Mouse (Mus musculus): Measurements from ENCODE around the gene Cacna1g. TPM values are rescaled to one million over a fixed set of nuclear protein-coding genes. Genes with fewer than 3 reads are reported as not detected.
A peak's percentile ranks its signal among the peaks of the same experiment; 100 is the strongest.

Gene Cacna1g
- polyA plus RNA-seq, 1 experiment from 2014 or later = 10.9 TPM

DNA sequence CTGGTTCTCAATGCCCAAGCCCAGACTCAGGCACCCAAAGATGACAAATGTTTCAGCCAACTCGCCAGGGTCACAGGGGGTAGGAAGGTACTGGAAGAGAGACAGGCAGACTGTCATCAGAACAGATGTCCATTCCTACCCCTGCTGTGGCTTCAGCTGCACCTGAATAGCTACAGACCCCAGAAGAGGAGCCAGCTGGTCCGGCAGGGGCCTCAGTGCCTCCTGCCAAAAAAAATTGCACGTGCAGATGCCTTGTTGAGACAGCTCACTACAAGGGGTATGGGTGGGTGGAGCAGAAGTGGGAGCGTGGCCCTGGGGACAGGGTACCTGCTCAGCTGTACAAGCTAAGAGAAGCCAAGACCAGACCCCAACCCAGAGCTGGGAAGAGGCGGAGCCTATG lies 50.1 kb downstream of the Cacna1g start:
- H3K27me3 ChIP-seq (ENCODE audit: control insufficient read depth, insufficient read depth, low read length) = no peaks in the 10 kb centered on the region
- H3K9ac ChIP-seq (replicated peaks; ENCODE audit: low read length) = no peak overlapping the region
- H3K4me2 ChIP-seq (ENCODE audit: low read depth, low read length) = no peak overlapping the region
- no peak overlapping the region for H3K4me3 ChIP-seq (ENCODE audit: low read depth, low read length)
- H3K27ac ChIP-seq (replicated peaks; ENCODE audit: low read depth, low read length) = no peak overlapping the region
- no peak for DNase-seq (ENCODE audit: low spot score)
- H3K36me3 ChIP-seq (replicated peaks; ENCODE audit: control insufficient read depth, insufficient read depth, low read depth, low read length) = peaks cover 8% of the 10 kb centered on the region
- ATAC-seq (replicated peaks; ENCODE audit: insufficient number of reproducible peaks, low FRiP score, low TSS enrichment, low read depth) = no peak
- no peaks in the 10 kb centered on the region for H3K9me3 ChIP-seq (replicated peaks; ENCODE audit: control insufficient read depth, low read length)
- no peaks in the 10 kb centered on the region; the same call in 1 of the 2 replicates for H3K4me1 ChIP-seq (ENCODE audit: control insufficient read depth, insufficient read depth, low read length)
- WGBS = 60% methylated on average over 5 of the region's 5 CpGs

- Histone ChIP-seq H3K36me3 (replicated peaks; ENCODE audit: control insufficient read depth, insufficient read depth, low read depth, low read length) (peaks cover 3% of the 10 kb centered on the region; the same call in 1 of the 2 replicates), H3K4me3 (ENCODE audit: low read depth, low read length) (no peak overlapping the region), H3K9me3 (replicated peaks; ENCODE audit: control insufficient read depth, low read length) (no peaks in the 10 kb centered on the region), H3K9ac (replicated peaks; ENCODE audit: low read length) (no peak overlapping the region), H3K27me3 (ENCODE audit: control insufficient read depth, insufficient read depth, low read length) (no peaks in the 10 kb centered on the region), H3K27ac (replicated peaks; ENCODE audit: low read depth, low read length) (no peak overlapping the region), H3K4me2 (ENCODE audit: low read depth, low read length) (no peak overlapping the region), H3K4me1 (ENCODE audit: control insufficient read depth, insufficient read depth, low read length) (no peaks in the 10 kb centered on the region)
- DNase-seq (ENCODE audit: low spot score) (no peak), ATAC-seq (replicated peaks; ENCODE audit: insufficient number of reproducible peaks, low FRiP score, low TSS enrichment, low read depth) (no peak)
- WGBS = 61% methylated on average over 6 of the region's 6 CpGs
Measured at GRCm38 (mm10) chr11:94420991-94421390, 53.0 kb downstream of the Cacna1g start.

GRCm38 (mm10) chr11:94420325-94420724 lies 53.7 kb downstream of the Cacna1g start:
- Histone ChIP-seq H3K4me2 (ENCODE audit: low read depth, low read length) (no peak overlapping the region), H3K36me3 (replicated peaks; ENCODE audit: control insufficient read depth, insufficient read depth, low read depth, low read length) (no peaks in the 10 kb centered on the region; the same call in 1 of the 2 replicates), H3K9me3 (replicated peaks; ENCODE audit: control insufficient read depth, low read length) (no peaks in the 10 kb centered on the region), H3K4me3 (ENCODE audit: low read depth, low read length) (no peak overlapping the region), H3K9ac (replicated peaks; ENCODE audit: low read length) (no peak overlapping the region), H3K27me3 (ENCODE audit: control insufficient read depth, insufficient read depth, low read length) (no peaks in the 10 kb centered on the region), H3K4me1 (ENCODE audit: control insufficient read depth, insufficient read depth, low read length) (no peaks in the 10 kb centered on the region; the same call in 1 of the 2 replicates), H3K27ac (replicated peaks; ENCODE audit: low read depth, low read length) (no peak overlapping the region)
- ATAC-seq (replicated peaks; ENCODE audit: insufficient number of reproducible peaks, low FRiP score, low TSS enrichment, low read depth) (no peak), DNase-seq (ENCODE audit: low spot score) (peak; percentile 34)
- WGBS = 42% methylated on average over 7 of the region's 7 CpGs

GRCm38 (mm10) chr11:94419004-94419727 lies 54.8 kb downstream of the Cacna1g start:
- Histone ChIP-seq H3K4me3 (ENCODE audit: low read depth, low read length) (no peak overlapping the region), H3K27ac (replicated peaks; ENCODE audit: low read depth, low read length) (no peak overlapping the region), H3K4me1 (ENCODE audit: control insufficient read depth, insufficient read depth, low read length) (no peaks in the 10 kb centered on the region; the same call in 1 of the 2 replicates), H3K9ac (replicated peaks; ENCODE audit: low read length) (no peak overlapping the region), H3K27me3 (ENCODE audit: control insufficient read depth, insufficient read depth, low read length) (no peaks in the 10 kb centered on the region), H3K4me2 (ENCODE audit: low read depth, low read length) (no peak overlapping the region), H3K36me3 (replicated peaks; ENCODE audit: control insufficient read depth, insufficient read depth, low read depth, low read length) (no peaks in the 10 kb centered on the region; the same call in none of the 2 replicates), H3K9me3 (replicated peaks; ENCODE audit: control insufficient read depth, low read length) (no peaks in the 10 kb centered on the region)
- ATAC-seq (replicated peaks; ENCODE audit: insufficient number of reproducible peaks, low FRiP score, low TSS enrichment, low read depth) = 0 out of 2 replicates have a peak, but pooled peaks have one; percentile 21
- WGBS = 60% methylated on average over 10 of the region's 10 CpGs
- no peak for DNase-seq (ENCODE audit: low spot score)

GRCm38 (mm10) chr11:94414042-94414441 lies 60.0 kb downstream of the Cacna1g start:
- Histone ChIP-seq H3K9ac (replicated peaks; ENCODE audit: low read length) (no peak overlapping the region), H3K4me1 (ENCODE audit: control insufficient read depth, insufficient read depth, low read length) (no peaks in the 10 kb centered on the region; the same call in 1 of the 2 replicates), H3K27ac (replicated peaks; ENCODE audit: low read depth, low read length) (no peak overlapping the region)

GRCm38 (mm10) chr11:94413516-94413915 lies 60.5 kb downstream of the Cacna1g start:
- Histone ChIP-seq H3K9ac (replicated peaks; ENCODE audit: low read length) (no peak overlapping the region), H3K36me3 (replicated peaks; ENCODE audit: control insufficient read depth, insufficient read depth, low read depth, low read length) (no peaks in the 10 kb centered on the region; the same call in 1 of the 2 replicates), H3K4me3 (ENCODE audit: low read depth, low read length) (no peak overlapping the region), H3K27ac (replicated peaks; ENCODE audit: low read depth, low read length) (no peak overlapping the region), H3K4me1 (ENCODE audit: control insufficient read depth, insufficient read depth, low read length) (no peaks in the 10 kb centered on the region; the same call in 1 of the 2 replicates), H3K4me2 (ENCODE audit: low read depth, low read length) (no peak overlapping the region), H3K27me3 (ENCODE audit: control insufficient read depth, insufficient read depth, low read length) (no peaks in the 10 kb centered on the region), H3K9me3 (replicated peaks; ENCODE audit: control insufficient read depth, low read length) (no peaks in the 10 kb centered on the region)
- DNase-seq (ENCODE audit: low spot score) (no peak), ATAC-seq (replicated peaks; ENCODE audit: insufficient number of reproducible peaks, low FRiP score, low TSS enrichment, low read depth) (no peak)
- WGBS = 38% methylated on average over 8 of the region's 8 CpGs

More at GRCm38 (mm10) chr11:94414042-94414441, 60.0 kb downstream of the Cacna1g start:
- no peaks in the 10 kb centered on the region for H3K9me3 ChIP-seq (replicated peaks; ENCODE audit: control insufficient read depth, low read length)
- H3K4me3 ChIP-seq (ENCODE audit: low read depth, low read length) = no peak overlapping the region
- no peak overlapping the region for H3K4me2 ChIP-seq (ENCODE audit: low read depth, low read length)
- 64% methylated on average over 4 of the region's 4 CpGs for WGBS
- DNase-seq (ENCODE audit: low spot score) (no peak), ATAC-seq (replicated peaks; ENCODE audit: insufficient number of reproducible peaks, low FRiP score, low TSS enrichment, low read depth) (no peak)
- H3K27me3 ChIP-seq (ENCODE audit: control insufficient read depth, insufficient read depth, low read length) = no peaks in the 10 kb centered on the region
- H3K36me3 ChIP-seq (replicated peaks; ENCODE audit: control insufficient read depth, insufficient read depth, low read depth, low read length) = no peaks in the 10 kb centered on the region; the same call in 1 of the 2 replicates

- no peaks in the 10 kb centered on the region; the same call in 1 of the 2 replicates for H3K4me1 ChIP-seq (ENCODE audit: control insufficient read depth, insufficient read depth, low read length)
- H3K4me3 ChIP-seq (ENCODE audit: low read depth, low read length) = no peak overlapping the region
- 46% methylated on average over 10 of the region's 10 CpGs for WGBS
- ATAC-seq (replicated peaks; ENCODE audit: insufficient number of reproducible peaks, low FRiP score, low TSS enrichment, low read depth) (0 out of 2 replicates have a peak, but pooled peaks have one; percentile 24), DNase-seq (ENCODE audit: low spot score) (no peak)
- no peaks in the 10 kb centered on the region; the same call in 1 of the 2 replicates for H3K36me3 ChIP-seq (replicated peaks; ENCODE audit: control insufficient read depth, insufficient read depth, low read depth, low read length)
- H3K27ac ChIP-seq (replicated peaks; ENCODE audit: low read depth, low read length) = no peak overlapping the region
- H3K4me2 ChIP-seq (ENCODE audit: low read depth, low read length) = no peak overlapping the region
- no peak overlapping the region for H3K9ac ChIP-seq (replicated peaks; ENCODE audit: low read length)
- no peaks in the 10 kb centered on the region for H3K27me3 ChIP-seq (ENCODE audit: control insufficient read depth, insufficient read depth, low read length)
- no peaks in the 10 kb centered on the region for H3K9me3 ChIP-seq (replicated peaks; ENCODE audit: control insufficient read depth, low read length)
Measured at GRCm38 (mm10) chr11:94412998-94413469, 61.0 kb downstream of the Cacna1g start.

- Histone ChIP-seq H3K36me3 (replicated peaks; ENCODE audit: control insufficient read depth, insufficient read depth, low read depth, low read length) (no peaks in the 10 kb centered on the region; the same call in 1 of the 2 replicates), H3K4me1 (ENCODE audit: control insufficient read depth, insufficient read depth, low read length) (no peaks in the 10 kb centered on the region; the same call in 1 of the 2 replicates), H3K4me2 (ENCODE audit: low read depth, low read length) (no peak overlapping the region), H3K9ac (replicated peaks; ENCODE audit: low read length) (no peak overlapping the region), H3K4me3 (ENCODE audit: low read depth, low read length) (no peak overlapping the region), H3K9me3 (replicated peaks; ENCODE audit: control insufficient read depth, low read length) (no peaks in the 10 kb centered on the region), H3K27ac (replicated peaks; ENCODE audit: low read depth, low read length) (no peak overlapping the region), H3K27me3 (ENCODE audit: control insufficient read depth, insufficient read depth, low read length) (no peaks in the 10 kb centered on the region)
- whole genome bisulfite sequencing = 67% methylated on average over 2 of the region's 2 CpGs
- DNase-seq (ENCODE audit: low spot score) = no peak
- ATAC-seq (replicated peaks; ENCODE audit: insufficient number of reproducible peaks, low FRiP score, low TSS enrichment, low read depth) = no peak
Measured at GRCm38 (mm10) chr11:94412562-94412961, 61.4 kb downstream of the Cacna1g start.
